Mouse (Mus musculus): ENCODE measurements at regions not wholly inside any gene's neighbourhood (a gene's known extent, or its start where the extent isn't known, plus 50 kb on each side); places are given as distances from the start of the nearest gene placed in this dataset.

DNA sequence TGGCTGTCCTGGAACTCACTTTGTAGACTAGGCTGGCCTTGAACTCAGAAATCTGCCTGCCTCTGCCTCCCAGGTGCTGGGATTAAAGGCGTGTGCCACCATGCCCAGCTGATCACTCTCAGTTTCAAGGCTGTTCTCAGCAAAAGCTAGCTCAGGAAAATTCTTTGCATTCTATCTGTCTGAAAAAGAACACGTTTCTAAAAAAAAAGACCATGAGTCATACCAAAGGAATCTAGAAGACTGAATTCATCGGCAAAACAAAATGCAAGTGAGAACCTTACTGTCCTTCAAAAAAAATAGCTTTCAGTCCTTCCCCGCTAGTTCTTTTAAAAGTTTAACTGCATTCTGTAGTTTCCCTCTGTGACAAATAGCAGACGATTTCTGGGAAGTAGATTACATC lies 596.3 kb upstream of the Syt1 start:
- no peak for DNase-seq (ENCODE audit: low spot score)
- intact Hi-C loops (cut with DNase I), result no loop called here

DNA sequence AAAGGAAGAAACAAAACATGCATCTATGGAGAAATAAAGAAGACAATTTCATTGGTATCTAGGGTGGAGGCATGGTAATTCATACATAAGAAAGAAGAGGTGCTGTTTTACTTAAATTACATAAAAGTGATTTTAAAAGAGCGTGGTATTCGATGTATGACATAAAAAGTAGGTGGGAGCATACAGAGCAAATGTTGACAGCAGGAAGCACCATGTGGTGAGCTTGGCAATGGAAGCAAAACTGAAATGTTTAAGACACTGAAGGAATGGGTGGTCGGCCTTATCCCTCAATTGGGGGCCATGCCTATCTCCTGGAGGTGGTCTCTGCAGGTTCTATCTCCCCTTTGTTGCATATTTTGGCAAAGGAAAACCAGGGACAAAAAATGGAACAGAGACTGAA lies 592.5 kb upstream of the Syt1 start:
- no peak for DNase-seq (ENCODE audit: low spot score)
- intact Hi-C loops (cut with DNase I), result no loop called here

DNA sequence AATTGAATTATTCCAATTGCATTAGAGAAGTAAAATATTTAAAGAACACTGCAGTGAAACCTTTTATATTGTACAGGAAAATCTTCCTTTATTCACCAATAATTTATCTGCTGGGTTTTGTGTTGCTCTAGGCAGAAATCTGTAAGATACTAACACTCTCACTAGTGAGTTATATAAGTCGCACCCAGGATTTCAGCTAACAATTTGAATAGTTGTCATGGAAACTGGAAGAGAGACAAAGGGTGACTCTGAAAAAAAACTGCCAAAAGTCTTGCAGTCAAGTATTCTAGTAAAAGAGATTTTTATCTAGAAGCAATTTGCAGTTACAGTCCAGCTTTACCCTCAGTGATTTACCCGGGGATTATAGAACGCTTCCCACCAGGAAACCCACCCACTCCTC lies 587.8 kb upstream of the Syt1 start:
- no peak for DNase-seq (ENCODE audit: low spot score)

DNA sequence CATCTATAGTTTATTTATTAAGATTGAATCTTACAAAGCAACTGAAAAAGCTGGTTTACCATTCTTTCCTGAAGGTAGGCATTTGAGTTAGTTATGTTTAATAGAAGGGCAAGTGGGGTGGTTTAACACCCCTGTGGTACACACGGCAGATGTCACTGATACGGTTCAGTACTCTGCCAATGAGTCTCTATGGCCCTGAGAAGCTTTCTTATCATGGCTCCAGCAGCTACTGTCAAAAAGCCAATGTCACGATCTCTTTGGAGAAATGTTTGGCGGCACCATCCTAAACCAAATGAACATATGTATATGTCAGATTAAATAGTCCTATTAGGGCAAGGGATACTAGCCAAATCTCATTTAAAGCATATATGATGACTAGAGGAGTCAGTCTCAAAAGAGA lies 562.4 kb upstream of the Syt1 start:
- intact Hi-C loops (cut with DNase I), result no loop called here
- DNase-seq (ENCODE audit: low spot score), result no peak

More for the DNA sequence above, 587.8 kb upstream of the Syt1 start:
- intact Hi-C loops (cut with DNase I), result no loop called here

DNA sequence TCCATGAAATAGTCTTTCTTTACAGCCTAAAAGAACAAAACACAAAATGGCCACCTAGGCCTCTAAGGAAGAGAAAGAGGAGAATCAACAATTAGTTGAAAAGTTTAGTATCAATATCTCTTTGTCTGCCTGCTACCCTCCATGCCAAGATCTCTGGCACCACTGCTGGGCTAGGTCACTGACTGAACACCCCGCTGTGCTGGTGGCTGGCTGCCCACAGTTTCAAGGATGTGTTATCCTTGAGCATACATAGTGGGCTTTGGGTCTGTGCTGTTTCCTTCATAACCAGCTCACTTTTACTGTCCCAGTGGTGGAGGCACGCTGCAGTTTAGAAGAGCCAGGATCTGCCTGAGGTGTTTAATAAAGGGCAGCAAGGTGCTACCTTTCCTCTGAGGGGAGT lies 559.0 kb upstream of the Syt1 start:
- DNase-seq (ENCODE audit: low spot score), result no peak
- intact Hi-C loops (cut with DNase I), result no loop called here

DNA sequence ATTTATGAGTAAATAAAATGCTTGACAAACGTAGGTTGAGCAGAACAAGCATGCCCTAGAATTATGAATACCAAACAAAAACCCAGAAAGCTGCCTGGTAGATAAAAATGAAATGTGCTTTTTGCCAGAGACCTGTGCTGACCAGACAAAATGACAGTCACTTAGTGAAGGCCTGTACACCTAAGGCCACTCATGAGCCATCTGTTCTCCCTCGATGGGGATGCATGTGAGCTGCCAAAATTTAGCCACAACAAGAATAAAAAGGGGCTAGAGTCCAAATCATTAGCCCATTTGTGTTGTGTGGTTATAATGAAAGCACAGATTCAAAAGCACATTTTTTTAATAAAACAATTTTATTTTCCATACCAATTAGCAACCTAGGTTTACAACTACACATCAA lies 555.9 kb upstream of the Syt1 start:
- no peak for DNase-seq (ENCODE audit: low spot score)
- intact Hi-C loops (cut with DNase I), result no loop called here

DNA sequence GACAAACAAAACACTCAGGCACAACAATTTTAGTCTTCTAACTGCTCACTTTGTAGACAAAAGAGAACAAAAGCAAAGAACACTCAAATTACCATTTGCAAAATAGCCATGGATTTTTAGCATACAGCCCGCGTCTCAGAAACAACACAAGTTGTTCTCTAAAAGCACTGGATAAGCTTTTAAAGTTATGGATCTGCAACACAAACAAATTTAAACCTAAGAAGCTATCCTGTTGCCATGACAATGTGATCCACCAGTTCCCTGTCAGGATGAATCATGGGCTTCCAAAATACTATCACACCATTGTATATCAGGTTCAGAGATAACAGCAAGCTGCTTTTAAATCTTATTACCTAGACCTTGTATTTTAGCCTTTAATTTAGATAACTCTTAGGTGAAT lies 550.9 kb upstream of the Syt1 start:
- intact Hi-C loops (cut with DNase I), result no loop called here
- no peak for DNase-seq (ENCODE audit: low spot score)

DNA sequence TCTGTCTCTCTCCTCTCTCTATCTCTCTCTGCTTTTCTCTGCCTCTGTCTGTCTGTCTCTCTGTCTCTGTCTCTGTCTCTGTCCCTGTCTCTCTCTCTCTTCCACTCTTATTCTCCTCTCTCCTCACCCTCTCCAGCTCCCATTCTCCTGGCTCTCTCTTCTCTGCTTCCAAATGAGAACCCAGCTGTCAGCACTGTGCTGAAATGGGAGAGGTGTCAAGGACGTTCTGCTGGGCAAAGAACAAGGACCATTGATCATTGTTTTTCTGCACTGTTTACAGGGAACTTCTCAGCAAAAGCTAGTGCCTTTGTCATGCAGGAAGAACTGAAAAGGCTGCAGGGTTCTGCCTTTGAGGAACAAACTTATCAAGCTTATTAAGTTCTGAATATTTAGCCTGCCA lies 550.3 kb upstream of the Syt1 start:
- intact Hi-C loops (cut with DNase I), result no loop called here
- DNase-seq (ENCODE audit: low spot score), result no peak

DNA sequence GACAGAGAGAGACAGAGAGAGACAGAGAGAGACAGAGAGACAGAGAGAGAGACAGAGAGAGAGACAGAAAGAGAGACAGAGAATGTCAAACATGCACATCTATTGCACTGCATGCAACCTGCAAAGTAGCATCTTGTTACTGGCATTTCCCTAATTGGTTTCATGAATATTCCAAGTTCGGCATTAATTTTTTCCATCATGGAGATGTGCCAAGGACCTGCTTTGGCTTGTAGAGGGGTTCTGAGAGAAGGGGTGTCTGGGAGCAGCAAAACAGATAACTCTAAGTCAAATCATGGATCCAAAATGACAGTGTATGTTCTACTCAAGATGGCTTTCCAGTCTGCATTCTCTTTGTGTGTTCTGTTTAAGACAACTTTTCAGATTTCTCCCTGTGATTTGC lies 532.5 kb upstream of the Syt1 start:
- intact Hi-C loops (cut with DNase I), result no loop called here

DNA sequence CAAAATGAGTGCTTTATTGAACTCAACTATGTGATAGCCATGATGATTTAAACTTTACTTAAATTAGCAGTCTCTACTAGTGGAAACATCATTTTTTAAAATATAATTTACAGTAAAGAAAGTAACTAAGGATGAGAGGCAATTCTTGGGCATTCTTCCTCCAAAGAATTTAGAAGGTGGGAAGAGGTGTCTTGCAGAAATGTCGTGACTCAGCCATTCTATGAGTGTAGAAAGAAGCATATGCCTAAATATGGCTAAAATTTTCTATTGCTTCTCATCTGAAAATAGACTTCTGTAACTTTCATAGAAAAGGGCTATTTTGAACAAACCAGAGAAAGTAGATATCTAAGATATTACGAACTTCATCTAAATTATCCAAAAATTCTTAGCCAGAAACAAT lies 529.4 kb upstream of the Syt1 start:
- intact Hi-C loops (cut with DNase I), result no loop called here
- no peak for DNase-seq (ENCODE audit: low spot score)

More for the DNA sequence above, 532.5 kb upstream of the Syt1 start:
- DNase-seq (ENCODE audit: low spot score), result no peak

DNA sequence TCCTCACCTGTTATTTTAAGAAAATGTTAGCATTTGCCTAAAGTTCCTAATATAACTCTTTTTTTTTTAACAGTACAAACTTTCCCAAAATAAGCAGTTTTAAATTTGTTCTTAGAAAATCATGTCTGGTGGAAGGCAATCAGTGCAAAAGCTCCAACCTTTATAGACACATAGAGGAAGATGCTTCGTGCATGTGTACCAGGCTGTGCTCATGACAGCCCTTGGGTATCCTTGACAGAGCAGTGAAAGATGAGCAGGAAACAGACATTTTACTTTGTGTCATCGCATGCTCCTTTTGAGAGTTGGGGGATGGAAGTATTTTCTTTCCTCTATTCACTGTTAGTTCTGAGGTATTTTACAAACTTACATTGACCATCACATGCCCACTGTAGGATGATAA lies 517.3 kb upstream of the Syt1 start:
- intact Hi-C loops (cut with DNase I), result no loop called here
- no peak for DNase-seq (ENCODE audit: low spot score)

DNA sequence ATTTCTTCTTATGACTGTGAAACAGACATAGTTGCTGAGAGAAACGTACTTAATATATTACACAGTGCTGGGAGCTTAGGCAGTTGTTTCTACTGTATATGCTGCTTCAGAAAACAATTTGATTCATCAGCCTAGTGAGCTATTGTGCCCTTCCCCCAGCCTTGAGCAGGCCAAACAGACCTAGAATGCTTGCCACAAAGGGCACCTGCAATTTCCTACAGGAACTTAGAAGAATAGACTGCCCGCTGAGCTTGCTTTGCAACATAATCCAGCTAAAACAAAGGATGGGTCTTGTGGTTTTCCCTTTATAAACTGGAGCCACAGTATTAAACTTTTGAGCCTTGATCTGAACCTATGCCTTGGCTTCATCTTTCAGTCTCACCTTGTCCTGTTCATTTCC lies 510.9 kb upstream of the Syt1 start:
- no peak for DNase-seq (ENCODE audit: low spot score)
- intact Hi-C loops (cut with DNase I), result no loop called here

DNA sequence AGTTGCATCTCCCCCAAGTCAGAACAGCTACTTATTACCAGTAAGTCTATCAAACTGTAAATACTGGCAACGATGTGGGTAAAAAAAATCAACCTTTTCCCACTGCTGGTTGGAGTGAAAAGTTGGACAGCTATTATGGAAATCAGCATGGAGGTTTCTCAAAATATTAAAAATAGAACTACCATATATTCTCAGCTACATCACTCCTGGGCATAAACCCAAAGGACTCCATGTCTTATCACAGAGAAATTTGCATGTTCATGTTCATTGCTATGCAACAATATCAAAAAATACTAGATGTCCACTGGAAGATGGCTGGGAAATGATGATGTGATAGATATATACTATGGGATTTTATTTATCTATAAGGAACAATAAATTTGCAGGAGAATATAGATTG lies 506.9 kb upstream of the Syt1 start:
- intact Hi-C loops (cut with DNase I), result no loop called here
- DNase-seq (ENCODE audit: low spot score), result no peak

DNA sequence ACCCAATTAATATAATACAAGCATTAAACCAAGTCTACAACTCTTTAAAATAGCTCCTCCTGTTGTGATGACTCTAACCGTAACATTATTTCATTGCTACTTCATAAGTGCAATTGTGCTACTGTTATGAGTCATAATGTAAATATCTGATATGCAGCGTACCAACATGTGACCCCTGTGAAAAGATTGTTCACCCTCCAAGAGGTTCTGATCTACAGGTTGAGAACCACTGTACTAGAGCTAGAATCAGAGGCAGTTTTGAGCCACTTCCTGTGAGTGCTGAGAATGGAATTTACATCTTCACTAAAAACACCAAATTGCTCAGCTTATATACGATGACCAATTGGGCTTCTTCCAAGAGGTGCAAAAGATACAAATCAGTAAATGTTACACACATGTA lies 504.4 kb upstream of the Syt1 start:
- DNase-seq (ENCODE audit: low spot score), result no peak
- intact Hi-C loops (cut with DNase I), result no loop called here

DNA sequence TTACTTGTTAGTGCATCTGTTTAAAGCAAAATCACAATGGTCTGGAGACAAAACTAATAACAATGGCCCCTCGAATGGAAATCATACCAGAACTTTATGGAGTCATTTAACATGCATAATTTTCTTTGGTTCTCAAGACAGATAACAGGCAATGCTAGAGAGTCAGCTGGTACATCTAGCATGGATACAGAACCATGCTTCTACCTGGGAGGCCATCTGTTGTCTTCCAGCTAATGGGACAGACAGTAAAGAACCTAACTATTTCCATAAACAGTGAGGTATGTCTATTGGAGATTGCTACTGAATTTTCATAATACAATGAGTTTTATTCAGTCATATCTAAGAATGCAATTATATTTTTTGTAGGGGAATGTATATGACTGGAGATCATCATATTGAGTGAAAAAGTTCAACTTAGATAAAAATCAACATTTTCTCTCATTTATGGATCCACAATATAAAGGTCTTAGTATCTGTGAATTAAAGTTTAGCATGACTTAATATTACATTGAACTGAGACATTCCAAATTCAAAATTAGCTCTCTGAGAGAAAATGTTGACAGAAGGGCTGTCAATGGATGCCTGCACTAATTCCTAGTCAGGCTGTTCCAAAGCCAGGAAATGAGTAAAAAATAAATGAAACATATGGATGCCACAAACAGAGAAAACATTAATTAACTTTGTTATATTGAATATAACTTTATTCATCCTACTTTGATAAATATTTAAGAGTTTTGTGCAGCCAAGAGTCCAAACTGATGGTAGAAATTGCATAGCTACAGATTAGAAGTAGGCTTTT lies 500.3 kb upstream of the Syt1 start:
- no peak for DNase-seq (ENCODE audit: low spot score)
- intact Hi-C loops (cut with DNase I), result no loop called here

DNA sequence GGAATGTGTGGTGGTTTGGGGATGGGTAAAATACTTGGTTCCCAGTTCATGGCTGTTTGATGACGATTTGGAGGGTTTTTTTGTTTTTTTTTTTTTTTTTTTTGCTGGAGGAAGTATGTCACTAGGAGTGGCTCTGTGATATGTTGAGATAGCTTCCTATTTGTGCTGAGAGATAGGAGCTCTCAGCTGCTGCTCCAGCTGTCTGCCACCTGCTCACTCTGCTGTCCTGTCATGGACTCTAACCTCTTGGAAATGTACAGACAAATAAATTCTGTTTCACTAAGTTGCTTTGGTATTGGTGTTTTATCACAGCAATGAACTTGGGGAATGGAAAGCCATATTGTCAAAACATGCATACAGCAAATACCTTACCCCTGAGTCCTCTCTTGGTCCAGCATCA lies 497.8 kb upstream of the Syt1 start:
- intact Hi-C loops (cut with DNase I), result no loop called here
- DNase-seq (ENCODE audit: low spot score), result no peak

DNA sequence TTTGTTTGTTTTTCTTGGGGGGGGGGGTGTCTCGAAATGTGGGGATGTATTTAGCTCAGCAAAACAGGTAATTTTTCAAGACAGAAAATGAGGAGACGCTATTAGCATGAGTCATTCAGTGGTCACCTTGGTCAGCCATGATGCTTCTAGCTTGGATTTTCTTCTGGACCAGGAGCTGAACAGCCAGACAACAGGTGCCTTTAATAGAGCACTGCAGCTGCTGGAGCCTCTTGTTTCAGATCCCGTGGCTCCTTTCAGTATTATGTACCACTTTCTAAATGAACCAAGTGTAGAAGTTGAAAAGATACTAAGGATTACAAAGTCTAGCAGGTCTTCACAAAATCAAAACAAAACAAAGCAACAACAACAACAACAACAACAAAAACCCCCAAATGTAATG lies 496.4 kb upstream of the Syt1 start:
- no peak for DNase-seq (ENCODE audit: low spot score)
- intact Hi-C loops (cut with DNase I), result no loop called here

DNA sequence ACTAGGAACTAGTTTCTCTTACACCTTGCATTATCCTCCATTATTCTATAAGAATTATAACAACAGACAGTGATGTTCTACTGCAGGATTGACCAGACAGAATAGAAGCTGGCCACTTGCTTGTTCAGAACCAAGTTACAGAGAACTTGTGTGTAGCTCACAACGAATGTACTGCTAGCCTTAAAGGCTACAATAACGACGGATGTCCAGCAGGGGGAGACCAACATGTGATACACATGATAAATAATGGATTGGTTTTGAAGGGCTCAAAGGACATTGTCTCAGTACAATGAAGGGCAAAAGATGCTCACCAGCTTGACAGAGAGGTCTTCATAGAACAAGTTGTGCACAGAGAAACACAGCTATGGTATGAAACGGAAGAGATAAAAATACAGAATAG lies 493.9 kb upstream of the Syt1 start:
- no peak for DNase-seq (ENCODE audit: low spot score)
- intact Hi-C loops (cut with DNase I), result no loop called here

DNA sequence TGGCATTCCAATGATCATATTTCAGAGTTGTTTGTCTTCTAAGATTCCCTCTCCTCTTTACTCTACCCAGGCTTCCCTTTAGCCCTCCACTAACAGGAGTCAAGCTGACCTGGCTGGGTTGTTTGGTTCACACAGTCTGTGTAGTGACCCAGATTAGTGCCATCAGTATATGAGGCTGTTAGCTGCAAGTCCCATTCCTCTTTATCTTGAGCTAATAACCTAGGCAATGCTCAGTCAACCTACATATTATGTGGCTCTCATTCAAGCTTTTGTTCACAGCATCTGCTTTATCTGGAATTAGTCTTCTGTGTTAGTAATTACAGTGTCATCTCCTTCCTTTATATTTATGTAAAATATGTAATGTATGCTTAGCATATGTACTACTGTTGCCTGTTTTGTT lies 490.1 kb upstream of the Syt1 start:
- no peak for DNase-seq (ENCODE audit: low spot score)
- intact Hi-C loops (cut with DNase I), result no loop called here

DNA sequence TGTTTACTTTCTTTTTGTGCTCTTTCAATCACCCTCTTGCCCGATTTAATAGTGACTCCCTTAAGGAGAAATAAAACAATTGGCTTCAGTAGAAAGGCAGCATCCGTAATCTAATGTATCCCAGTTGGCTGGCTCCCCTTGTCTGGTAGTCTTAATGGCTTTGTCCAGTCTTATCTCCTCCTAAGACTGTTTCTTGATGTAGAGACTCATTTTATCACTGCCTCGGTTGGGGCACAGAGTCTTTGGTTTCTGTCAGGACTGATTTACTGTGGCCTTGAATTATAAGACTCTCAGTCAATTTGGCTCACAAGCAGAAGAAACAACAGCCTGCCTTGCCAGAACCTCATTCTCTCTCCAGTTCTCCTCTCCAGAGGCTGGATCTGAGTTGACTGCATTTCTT lies 487.5 kb upstream of the Syt1 start:
- no peak for DNase-seq (ENCODE audit: low spot score)

DNA sequence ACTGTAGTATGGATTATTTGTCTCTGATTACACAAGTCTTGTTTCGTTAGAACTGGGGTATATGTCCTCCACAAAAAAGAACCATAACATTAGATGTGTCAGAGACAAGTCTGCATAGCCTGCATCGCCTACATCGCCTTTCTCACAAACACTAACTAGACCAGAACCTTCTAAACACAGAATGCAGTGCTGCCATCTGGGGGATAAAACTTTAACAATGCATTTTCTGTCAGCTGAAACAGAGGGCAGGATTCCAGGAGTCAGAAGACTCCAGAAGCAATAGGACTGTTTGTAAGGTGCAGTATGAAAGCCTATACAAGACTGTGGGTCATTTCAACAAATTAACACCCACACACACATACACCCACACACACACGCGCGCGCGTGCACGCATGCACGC lies 485.4 kb upstream of the Syt1 start:
- no peak for DNase-seq (ENCODE audit: low spot score)
- intact Hi-C loops (cut with DNase I), result loop anchor here (5.0 kb wide), 1 partner anchor 764 kb away; no protein-coding TSS in a partner anchor

More for the DNA sequence above, 487.5 kb upstream of the Syt1 start:
- intact Hi-C loops (cut with DNase I), result loop anchor here (5.0 kb wide), 1 partner anchor 766 kb away; no protein-coding TSS in a partner anchor

DNA sequence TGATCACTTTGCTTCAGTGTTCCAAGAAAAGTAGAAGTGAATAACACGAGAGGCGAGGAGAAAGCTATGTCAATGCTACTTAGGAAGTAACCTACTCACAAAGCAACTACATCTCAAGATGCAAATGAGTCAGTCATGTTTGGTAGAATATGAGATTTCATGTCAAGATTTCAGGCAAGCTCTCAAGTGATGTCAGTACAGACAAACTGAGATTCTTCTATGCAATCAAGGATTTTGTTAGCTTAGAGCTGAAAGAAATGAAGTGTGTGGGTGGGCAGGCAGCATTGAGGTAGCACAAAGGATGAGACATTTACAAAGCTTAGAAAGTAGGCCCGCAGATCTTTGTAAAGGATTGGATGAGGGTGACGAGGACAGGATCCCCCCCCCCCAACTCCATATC lies 480.0 kb upstream of the Syt1 start:
- DNase-seq (ENCODE audit: low spot score), result no peak
- intact Hi-C loops (cut with DNase I), result no loop called here

Data from heart, postnatal 25 days (tissue).